Mouse (Mus musculus) lung, postnatal 25 days (tissue): ENCODE measurements around the gene Mylk3.

Experiments used
- DNase-seq: peaks from one replicate; pipeline ENCODE4 v3.0.0; 2022; ENCODE audit warnings: low spot score

Gene Mylk3

GRCm38 (mm10) chr8:85318534-85318933, 67.6 kb downstream of the Mylk3 start:
- DNase-seq, result no peak

GRCm38 (mm10) chr8:85313036-85313435, 73.1 kb downstream of the Mylk3 start:
- no peak for DNase-seq

- DNase-seq, result peak; percentile 38
Observed at GRCm38 (mm10) chr8:85311743-85312142, 74.4 kb downstream of the Mylk3 start.

- no peak for DNase-seq
Observed at GRCm38 (mm10) chr8:85308564-85308963, 77.6 kb downstream of the Mylk3 start.

- peak; percentile 70 for DNase-seq
Observed at GRCm38 (mm10) chr8:85303531-85303930, 82.6 kb downstream of the Mylk3 start.

- DNase-seq, result peak; percentile 66
Observed at GRCm38 (mm10) chr8:85302931-85303330, 83.2 kb downstream of the Mylk3 start.

- DNase-seq, result no peak
Observed at GRCm38 (mm10) chr8:85301941-85302340, 84.2 kb downstream of the Mylk3 start.

GRCm38 (mm10) chr8:85299434-85300077, 86.6 kb downstream of the Mylk3 start, which contains the start of the genes Orc6 and Vps35:
Gene Orc6, plus strand, starts transcription at chr8:85299632.
Gene Vps35, minus strand, starts transcription at chr8:85299802.
- peak; percentile 95 for DNase-seq

- peak; percentile 35 for DNase-seq
Observed at GRCm38 (mm10) chr8:85298600-85299433, 87.3 kb downstream of the Mylk3 start.

- no peak for DNase-seq
Observed at GRCm38 (mm10) chr8:85286846-85287245, 99.3 kb downstream of the Mylk3 start.
